Mouse (Mus musculus) spleen, embryonic (tissue): ENCODE results near the gene Ttc25.

Source experiments
- CTCF ChIA-PET: fragments of 350-600 bp; sonication (Branson Sonifier 250); formaldehyde crosslinking; loops from one replicate; lab custom pipeline; 2022; lab: Charles Lee

Ttc25 gene

DNA sequence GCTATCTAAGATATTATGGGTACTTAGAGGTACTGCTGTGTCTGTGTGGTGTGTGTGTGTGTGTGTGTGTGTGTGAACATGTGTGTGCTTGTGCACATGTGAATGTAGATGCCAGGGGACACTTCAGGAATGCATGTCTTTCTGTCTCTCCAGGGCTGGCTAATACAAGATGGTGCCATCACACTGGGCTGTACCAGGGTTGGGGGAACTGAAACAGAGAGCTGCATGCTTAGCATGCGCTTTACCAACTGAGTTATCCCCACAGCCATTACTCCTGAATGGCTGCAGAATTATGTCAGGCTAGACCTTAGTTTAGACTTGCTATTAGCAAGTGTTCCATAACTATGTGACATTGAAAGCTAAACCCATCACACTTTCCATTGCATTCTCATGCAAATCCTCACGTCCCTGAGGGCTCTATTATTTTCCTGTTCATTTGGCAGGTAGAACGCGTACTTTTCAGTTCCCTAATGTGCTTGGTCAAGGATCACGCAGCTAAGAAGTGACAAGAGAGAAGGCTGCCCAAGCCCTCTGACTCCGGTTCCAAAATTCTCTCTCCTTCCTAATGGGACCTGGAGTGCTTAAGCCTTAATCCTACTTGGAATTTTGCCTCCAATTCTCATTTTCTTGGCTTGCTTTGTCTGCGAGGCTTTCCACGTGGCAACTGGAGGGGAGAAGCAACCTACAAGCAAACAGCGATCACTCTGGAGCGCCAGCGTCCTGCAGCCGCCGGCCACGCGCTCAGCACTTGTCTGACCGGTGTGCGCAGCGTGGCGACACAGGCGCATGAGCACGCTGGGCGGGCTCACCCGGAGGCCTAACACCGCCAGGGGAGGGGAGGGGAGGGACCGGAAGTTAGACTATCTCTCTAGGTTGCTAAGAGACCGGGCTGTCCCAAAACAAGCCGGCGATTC lies at the start of gene Ttc25:
Gene Ttc25, plus strand, starts transcription at position 776 of the 914 bp plus-strand sequence.
- CTCF ChIA-PET = no interaction called here

DNA sequence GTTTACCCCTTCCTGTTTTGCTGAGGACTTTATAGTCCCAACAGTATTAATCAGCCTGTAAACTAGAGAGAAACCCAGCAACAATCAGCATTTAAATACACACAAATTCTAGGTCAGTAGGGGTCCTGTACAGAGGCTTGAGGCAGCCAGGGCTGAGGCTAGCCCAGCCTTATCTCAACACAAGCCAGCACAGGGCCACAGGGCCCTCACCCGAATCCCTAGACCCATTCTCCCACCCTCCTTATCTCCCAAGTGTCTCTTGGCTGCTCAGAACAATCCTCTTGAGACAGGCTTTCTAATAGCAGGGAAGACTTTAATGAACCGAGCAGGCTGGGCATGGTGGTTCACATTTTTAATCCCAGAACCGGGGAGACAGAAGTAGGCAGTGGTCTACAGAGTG lies 45.2 kb upstream of the Ttc25 start:
- CTCF ChIA-PET = no interaction called here

DNA sequence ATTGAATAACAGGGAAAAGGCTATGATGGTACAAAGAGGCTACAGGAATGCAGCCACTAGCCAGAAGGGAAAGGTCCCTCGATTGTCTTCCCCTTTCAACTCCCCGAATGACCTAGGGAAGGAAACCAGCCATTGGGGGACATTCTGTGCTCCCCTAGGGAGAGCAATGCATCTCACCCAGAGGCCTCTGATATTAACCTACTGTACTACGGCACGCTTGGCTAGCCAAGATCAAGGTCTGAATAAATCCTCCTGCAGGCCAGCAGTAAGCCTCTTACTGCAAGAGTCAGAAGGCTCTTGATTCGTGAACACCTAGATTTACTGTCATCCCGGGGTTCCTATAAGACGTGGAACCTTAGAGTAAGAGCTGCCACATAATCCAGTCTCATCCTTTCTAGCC lies 44.8 kb upstream of the Ttc25 start:
- CTCF ChIA-PET = interaction anchor here (0.6 kb wide), 1 partner anchor 1335 kb away, joined by 3 read pairs; no protein-coding TSS in a partner anchor

DNA sequence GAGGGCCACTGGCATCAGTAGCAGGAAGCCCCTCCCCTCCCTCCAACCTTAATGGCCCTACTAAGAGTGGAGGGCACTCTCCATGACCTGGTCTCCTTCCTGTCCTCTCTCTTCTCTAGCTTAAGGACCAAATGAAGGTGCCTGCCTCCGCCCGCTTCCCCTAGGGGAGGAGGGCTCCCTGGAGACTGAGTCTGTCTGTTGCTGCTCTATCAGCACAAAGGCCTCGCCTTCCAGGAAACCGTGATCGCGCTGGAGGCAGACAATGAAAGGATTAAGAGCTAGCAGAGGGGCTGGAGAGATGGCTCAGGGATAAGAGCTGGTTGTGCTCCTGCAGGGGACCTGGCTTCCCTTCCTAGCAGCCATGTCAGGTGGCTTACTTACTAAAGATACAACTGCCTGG lies 44.1 kb upstream of the Ttc25 start:
- CTCF ChIA-PET = interaction anchor here (0.6 to 1.0 kb wide), 2 partner anchors 58 to 1335 kb away, joined by 3 read pairs; no protein-coding TSS in a partner anchor

DNA sequence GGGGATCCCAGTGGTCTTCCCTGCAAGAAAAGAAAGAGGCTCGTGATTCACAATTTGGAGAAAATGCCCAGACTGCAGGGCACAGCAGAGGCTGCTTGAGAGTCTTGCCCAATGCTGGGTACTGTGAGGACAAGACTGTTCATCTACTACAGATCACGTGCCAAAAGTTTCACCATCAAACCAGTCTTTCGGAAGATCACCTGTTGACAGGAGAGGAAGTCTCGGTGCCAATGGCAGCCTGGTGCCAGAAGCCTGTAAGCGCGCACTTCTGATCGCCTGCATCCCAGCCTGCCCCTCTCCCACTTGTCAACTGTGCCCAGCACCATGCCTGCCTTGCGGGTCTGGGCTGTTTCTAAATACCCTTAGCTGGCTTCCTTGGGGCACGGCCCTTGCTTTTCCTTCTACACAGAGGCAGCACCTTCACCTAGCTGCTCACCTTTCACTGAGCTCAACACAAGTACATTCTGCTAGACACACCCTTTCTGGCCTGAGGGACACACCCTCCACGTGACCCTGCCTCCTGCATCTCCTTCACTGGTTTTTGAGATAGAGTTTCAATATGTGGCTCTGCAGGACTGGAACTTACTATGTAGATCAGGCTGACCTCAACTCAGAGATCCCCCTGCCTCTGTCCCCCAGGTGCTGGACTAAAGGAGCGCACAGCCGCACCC lies 40.3 kb upstream of the Ttc25 start:
- CTCF ChIA-PET = no interaction called here

DNA sequence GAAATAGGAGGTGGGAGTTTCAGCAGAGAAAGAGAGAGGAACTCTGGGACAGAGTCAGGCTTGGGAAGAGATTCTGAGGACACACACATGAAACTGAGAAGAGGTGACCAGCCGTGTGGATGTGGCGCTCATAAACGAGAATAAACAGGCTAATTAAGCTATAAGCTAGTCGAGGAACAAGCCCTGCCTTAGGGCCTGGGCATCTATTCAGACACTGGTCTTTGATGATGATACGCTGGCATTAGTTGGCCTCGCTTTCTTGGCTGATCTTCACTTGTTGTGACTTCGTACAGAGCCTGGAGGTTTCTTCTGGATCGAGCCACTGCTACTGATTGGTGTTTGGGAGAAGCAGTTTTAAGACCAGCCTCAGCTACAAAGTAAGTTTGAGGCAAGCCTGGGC lies 39.4 kb upstream of the Ttc25 start:
- CTCF ChIA-PET = no interaction called here

DNA sequence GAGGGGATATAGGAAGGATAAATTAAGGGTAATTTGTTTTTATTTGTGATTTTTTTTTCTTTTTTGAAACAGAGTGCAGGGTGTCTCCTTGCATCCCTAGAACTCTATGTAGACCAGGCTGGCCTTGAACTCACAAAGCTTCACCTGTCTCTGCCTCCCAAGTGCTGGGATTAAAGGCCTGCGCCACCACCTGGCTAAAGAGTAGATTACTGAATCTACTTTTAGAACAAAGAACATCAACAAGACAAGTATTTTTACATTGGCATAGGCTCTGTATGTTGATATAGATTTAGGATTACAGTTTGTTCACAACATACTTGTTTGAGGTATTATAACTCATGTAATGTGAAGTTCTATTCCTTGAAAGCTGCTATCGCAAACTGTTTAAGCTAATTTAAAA lies 34.9 kb upstream of the Ttc25 start:
- CTCF ChIA-PET = interaction anchor here (0.6 to 0.8 kb wide), 2 partner anchors 54 to 1166 kb away, joined by 3 to 19 read pairs; no protein-coding TSS in a partner anchor

DNA sequence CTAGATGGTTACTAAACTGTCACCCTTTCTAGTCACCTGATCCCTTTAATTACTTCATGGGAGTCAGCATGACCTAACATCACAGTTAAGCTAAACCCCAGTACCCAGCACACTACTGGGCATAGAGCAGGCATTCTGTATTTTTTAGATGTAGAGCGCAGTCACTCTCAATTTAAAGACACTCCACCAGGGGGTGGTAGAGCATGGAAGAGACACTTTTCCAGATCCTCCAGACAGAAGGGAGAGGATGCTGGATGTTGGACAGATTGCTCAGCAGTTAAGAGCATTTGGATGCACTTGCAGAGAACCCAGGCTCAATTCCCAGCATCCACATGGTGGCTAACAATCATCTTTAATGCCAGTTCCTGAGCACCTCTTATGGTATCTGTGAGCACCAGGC lies 33.0 kb upstream of the Ttc25 start:
- CTCF ChIA-PET = no interaction called here

DNA sequence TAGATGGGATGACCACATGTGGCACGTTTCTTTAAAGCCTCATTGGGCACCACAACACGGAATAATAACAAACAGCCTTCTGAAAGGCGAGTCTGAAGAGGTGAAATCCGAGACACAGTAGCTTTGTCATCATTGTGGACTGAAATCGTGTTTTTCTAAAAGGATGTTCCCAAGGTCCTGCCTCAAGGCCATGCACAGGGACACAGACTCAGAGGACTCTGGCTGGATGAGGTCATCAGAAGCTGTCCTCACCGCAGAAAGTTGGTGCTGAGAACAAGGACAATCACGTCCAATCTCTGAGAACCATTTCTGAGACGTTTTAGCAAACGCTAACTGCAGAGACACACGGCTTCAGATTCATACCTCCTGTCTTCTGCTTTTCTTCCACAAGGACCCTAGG lies 31.7 kb upstream of the Ttc25 start:
- CTCF ChIA-PET = no interaction called here

DNA sequence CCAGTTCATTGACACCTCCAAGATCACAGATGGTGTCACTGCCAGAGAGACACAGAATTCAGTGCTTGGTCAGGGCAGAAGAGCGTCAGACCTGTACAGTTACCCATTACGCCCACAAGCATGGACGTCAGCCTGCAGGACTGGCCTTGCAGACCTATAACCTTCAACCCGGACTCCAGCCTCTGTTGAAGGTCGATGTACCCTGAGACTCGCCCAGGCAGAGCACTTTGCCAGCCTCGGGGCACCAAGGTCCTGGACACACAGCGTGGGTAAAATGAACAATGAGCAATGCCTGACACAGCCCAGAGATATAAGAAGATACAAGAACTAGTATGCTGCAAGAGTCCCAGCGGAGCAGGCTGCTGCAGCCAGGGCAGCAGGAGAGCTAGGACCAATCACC lies 30.3 kb upstream of the Ttc25 start:
- CTCF ChIA-PET = no interaction called here

DNA sequence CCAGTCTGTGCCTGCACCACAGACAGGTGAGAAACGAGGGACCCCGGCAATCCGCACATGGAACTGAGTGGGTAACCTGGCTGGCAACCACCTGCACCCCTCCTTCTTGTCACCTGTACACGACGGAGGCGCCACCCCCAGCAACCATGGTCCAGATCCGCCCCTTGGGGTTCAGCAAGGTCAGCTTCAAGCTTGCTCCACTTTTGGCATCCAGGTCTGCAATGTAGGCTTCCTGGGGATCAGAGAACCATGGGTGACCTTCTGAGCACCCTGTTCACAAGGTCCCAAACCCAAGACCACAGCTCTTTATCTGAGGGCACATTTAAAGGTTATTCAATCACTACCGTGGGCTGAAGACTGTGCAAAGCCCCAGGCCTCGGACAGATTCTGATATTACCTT lies 29.6 kb upstream of the Ttc25 start:
- CTCF ChIA-PET = no interaction called here

DNA sequence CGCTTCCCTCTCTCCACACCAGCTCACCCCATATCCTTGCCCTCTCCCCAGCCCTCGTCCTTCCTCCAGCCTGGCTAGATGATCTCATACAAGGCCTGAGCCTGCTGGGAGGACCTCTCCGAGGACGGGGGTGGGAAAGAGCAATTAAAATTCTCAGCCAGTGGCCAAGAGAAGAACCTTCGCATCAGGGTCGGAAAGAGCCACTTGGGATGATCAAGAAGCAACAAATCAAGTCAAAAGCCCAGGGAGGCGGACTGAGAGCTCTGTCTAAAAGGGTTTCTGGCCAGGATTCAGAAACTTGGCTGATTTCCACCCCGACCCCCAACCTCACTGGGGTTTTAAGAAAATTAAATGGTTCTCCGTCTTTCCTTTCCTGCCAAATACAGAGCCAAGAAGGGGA lies 29.1 kb upstream of the Ttc25 start:
- CTCF ChIA-PET = no interaction called here

DNA sequence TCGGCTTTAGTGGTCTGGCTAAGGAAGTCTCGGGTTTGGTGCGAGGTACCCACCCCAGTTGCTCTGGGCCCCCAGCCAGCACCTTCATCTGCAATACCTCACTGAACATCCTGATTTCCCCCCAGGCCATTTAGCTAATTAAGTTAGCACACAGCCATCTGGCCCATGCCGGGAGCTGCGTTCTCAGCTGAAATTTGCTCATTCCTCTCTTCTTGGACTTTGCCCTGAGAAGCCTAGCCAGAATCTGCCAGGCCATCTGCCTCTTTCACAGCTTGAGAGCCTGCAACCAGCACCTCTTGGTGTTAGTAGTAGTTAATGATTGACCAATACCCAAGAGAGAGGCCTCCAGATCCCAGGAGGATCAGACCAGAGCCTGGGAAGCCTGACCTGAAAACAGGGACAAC lies 27.2 kb upstream of the Ttc25 start:
- CTCF ChIA-PET = interaction anchor here (0.6 to 0.8 kb wide), 2 partner anchors 40 to 190 kb away, joined by 3 to 5 read pairs; no protein-coding TSS in a partner anchor

DNA sequence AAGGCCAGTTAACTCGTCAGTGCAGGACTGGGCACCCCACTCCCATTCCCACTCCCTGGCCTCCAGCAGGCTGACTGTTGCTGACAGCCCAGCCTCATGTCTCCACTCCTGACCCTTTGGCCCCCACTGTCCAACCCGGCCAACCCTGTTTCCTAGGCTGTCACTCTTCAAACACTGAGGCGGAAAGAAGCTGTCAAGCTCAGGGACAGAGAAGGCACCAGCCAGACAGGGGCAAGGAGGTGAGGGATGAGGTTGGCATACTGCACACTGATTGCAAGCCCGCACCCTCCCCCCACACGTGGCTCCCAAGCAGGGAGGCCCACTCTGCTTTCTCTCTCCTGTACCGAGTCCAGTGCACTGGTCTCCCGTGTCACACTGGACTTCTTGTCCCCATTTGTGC lies 26.2 kb upstream of the Ttc25 start:
- CTCF ChIA-PET = no interaction called here

DNA sequence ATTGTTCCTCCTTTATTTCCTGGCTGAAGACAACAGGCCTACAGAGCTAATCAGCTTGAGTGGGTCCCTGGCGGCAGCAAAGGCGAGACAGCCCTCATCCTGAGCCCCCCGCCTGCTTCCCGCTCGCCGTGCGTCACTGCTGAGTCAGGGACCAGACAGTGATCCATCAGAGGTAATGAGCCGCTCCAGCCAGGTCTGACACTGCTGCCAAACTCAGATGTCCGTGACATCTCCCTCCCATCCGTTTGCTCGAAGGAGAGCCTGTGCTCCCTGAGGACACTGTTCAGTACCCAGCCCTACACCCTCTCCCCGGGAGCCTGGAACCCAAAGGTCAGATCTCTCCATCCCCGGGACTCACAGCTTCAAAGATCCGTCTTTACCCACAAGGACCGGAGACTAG lies 24.6 kb upstream of the Ttc25 start:
- CTCF ChIA-PET = no interaction called here

DNA sequence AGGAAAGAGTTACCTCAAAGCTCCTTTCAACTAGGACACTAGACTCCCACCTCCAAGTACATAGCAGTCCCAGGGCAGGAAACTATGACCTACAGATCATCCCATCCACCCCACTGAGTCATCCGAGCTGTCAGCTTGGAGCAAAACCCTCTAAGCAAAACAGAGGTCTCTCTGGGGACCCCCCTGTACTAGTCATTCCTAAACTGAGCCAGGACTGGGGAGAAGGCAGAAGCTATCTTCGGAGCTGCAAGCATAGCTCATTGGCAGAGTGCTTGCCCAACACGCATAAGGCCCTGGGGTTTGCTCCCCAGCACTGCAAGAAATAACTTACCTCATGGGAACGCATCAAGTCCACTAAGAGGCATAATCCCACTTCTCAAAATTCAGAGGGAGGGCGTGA lies 21.0 kb upstream of the Ttc25 start:
- CTCF ChIA-PET = no interaction called here

DNA sequence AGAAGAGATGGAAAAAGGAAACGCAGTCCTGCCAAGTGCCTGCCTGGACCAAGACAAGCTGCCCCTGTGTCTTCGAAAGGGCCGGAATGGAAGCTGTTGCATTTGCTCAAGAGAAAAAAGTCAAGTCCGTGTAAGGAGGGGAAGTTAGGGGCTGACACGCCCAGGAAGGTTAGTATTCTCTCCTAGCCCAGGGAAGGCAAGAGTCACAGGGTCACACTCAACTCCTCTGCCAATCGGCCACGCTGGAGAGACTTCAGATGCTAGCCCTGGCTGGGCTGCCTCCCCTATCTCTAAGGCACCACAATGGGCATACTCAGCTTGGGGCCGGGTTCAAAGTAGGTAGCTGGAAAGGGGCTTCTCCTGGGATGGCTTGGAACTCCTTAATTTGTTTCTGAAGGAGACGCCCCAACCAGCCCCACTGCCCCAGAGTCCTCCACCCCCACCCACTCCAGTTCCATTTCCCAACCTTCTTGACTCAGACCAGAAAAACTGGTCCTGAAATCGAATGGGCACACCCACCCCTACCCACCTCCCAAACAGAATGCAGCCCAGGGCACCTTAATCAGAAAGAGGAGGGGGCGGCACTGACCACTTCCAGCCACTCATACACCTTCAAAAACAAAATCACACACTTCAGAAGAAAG lies 20.3 kb upstream of the Ttc25 start:
- CTCF ChIA-PET = interaction anchor here (0.7 kb wide), 1 partner anchor 997 kb away, joined by 3 read pairs; no protein-coding TSS in a partner anchor

DNA sequence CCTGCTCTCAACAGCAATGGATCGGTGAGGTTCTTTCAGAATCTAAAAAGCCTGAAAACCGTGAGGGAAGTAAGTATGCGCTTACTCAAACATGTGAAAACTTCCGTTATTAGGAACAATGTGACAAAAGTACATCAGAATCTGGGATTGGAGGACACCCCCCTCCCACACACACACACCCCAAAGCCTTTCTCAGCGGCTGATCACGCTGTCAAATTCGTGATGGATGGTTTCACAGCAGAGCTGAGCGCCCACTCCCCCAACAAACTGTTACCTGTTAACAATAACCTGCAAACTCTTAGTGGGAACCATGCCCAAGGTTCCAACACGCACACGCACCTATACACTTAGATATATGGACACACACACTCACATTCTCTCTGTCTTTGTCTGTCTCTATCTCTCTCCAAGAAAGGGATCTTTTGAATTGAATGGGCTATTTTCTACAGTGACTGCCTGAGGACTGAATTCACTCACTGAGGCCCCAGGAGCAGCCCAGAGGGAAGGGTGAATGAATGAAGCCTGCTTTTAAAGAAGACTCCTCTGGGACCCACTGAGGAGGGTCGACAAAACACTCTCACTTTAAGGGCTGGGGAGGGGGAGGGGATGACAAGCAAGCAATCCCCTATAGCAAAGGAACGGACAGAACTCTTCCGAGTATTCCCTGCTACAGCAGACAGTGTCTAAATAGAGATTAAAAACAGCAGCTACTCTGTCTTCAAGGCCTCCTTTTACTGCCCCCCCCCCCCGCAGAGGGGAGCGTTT lies 19.2 kb upstream of the Ttc25 start:
- CTCF ChIA-PET = interaction anchor here (0.6 to 1.2 kb wide), 2 partner anchors 22 to 30 kb away, joined by 3 read pairs; no protein-coding TSS in a partner anchor

DNA sequence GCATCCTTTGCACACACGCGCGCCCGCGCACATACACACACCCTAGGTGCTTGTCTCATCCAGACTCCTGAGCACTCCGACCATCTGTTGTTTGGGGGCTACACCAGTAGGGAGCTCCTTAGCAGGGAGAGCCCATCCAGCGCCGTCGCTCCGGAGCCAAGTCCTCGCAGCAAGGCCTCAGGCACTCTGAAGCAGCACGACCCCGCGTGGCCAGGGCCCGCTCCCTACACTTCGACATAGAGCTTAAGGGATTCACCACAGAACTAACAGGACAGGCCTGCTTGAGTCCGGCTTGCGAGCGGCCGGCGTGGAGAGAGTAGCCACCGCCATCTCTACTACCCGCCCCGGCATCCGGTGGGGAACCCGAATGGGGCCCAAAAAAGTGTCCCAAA lies 18.3 kb upstream of the Ttc25 start:
- CTCF ChIA-PET = interaction anchor here (0.6 to 1.2 kb wide), 2 partner anchors 23 to 92 kb away, joined by 3 to 9 read pairs; partner anchors contain the start of gene Nkiras2

DNA sequence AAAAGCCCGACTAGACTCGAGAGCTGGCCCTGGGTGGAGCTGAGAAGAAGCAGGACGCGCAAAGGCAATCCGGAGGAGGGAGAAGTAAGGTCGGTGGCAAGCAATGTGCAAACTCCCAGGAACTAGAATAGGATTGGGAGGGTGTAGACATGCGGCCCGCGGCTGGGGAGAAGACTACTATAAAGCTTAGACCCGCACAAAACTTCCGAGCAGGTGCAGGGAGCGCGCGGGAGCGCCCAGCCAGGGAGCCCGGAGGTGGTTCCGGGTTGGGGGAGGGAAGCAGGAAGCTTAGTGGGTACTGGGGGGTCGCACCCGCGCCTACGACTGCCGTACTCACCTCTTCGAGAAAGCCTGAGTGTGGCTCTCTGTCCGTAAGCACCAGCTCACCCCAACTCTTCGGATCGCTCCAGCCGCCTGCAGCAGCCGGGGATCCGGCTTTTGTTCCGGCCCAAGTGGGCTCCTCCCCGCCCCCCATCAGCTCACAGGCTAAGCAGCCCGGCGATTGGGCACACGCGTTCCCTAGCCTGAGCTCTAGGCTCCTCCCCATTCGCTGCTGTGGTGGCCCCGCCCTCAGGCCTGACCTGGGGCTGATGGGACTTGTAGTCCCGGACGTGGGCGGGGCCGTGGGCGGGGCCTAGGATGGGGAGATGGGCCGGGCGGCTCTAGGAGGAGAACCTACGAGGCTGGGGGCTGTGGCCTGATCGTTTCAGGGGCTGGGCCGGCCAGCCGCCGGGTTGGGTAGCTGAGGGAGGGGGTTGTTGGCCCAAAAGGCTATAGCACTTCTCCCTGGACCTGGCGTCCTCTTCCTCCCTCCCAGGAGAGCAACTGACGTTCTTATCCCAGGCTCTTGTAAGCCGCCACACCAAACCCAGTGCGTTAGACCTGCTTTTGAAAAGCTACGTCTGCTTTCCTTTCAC lies 17.7 kb upstream of the Ttc25 start, which contains the start of gene Acly:
Gene Acly, minus strand, starts transcription at position 543 of the 917 bp plus-strand sequence.
- CTCF ChIA-PET = interaction anchor here (0.6 to 1.2 kb wide), 2 partner anchors 24 to 92 kb away, joined by 3 to 9 read pairs; partner anchors contain the start of gene Nkiras2
